Mouse (Mus musculus) lung, adult 2 months (tissue): ENCODE measurements around the gene Sox2.

Experiments
- CTCF ChIP-seq: fragments of 200-500 bp; IDR thresholded peaks from 2 replicates; pipeline ENCODE4 v1.5.1; 2011; ENCODE audit warnings: mild to moderate bottlenecking, low read length, control low read depth; ENCODE audit not compliant: insufficient read depth
- POLR2A ChIP-seq: fragments of 200-500 bp; IDR thresholded peaks from 2 replicates; pipeline ENCODE4 v1.6.1; 2011; ENCODE audit warnings: low read depth, mild to moderate bottlenecking, control low read depth, low read length, borderline replicate concordance; ENCODE audit errors: extremely low read depth

GRCm38 (mm10) chr3:34655311-34656075 lies 5.3 kb downstream of the Sox2 start:
- no peak for TF ChIP-seq CTCF
- TF ChIP-seq POLR2A = no peak
